Mouse (Mus musculus): Measurements from ENCODE around the gene Ing5.
"Not testable (repeated sequence)": the region's sequence is repeated elsewhere in the genome, so short reads cannot be mapped to it uniquely, and the experiment has no call there.

The Ing5 gene
- long read RNA-seq, experiment 1, full-length matches to known transcripts, result 4 of 9 reads
- long read RNA-seq, experiment 1, partial matches to known transcripts, result 3 of 9 reads
- long read RNA-seq, experiment 1, other reads (novel, unspliced or antisense), result 2 of 9 reads
- long read RNA-seq, experiment 2, full-length matches to known transcripts, result 1 of 13 reads
- long read RNA-seq, experiment 2, partial matches to known transcripts, result 5 of 13 reads
- long read RNA-seq, experiment 2, other reads (novel, unspliced or antisense), result 7 of 13 reads

DNA sequence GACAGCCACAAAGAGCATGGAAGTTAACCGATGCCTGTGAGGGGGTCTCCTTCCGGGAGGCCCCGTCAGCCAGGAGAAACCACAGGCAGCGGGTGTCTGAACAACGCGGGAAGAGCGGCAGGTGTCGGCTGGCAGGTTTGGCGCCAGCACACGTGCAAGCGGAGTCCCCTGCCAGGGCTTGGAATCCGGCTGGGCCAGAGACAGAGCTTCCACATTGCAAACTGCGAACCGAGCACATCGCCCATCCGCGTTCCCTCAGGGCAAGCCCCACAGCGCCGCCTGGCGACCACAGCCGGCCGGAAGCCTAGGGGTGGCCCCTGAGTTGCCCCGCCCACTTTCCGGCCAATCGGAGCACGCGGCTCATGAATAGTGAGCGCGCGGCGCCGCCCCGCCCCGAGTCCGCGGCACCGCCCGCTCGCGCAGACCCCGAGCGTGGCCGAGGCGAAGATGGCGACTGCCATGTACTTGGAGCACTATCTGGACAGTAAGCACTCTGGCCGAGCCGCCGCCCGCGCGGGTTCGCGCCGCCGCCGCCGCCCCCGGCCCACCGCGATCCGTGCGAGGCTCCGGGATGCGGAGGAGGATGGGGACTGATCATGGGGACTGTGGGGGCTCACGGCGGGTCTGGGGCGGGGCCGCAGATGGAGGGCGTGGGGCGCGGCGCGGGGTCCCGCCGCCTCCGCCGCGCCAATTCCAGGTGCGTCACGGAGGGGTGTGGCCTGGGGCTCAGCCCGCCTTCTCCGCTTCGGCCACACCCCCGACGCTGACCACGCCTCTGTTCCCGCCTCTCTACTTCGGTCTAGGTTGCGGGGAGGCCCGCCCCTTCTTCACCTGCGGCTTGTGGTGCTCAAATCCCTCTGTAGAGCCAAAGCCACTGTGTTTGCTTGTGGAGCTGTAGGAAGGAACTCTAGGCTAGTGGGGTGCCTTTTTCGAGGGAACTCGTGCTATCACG is at the start of gene Ing5:
Gene Ing5 (plus strand): TSS at position 410 of the 952 bp plus-strand sequence.
- intact Hi-C loops (cut with DNase I), result loop anchor here (5.0 kb wide), 1 partner anchor 47 kb away; no protein-coding TSS in a partner anchor

DNA sequence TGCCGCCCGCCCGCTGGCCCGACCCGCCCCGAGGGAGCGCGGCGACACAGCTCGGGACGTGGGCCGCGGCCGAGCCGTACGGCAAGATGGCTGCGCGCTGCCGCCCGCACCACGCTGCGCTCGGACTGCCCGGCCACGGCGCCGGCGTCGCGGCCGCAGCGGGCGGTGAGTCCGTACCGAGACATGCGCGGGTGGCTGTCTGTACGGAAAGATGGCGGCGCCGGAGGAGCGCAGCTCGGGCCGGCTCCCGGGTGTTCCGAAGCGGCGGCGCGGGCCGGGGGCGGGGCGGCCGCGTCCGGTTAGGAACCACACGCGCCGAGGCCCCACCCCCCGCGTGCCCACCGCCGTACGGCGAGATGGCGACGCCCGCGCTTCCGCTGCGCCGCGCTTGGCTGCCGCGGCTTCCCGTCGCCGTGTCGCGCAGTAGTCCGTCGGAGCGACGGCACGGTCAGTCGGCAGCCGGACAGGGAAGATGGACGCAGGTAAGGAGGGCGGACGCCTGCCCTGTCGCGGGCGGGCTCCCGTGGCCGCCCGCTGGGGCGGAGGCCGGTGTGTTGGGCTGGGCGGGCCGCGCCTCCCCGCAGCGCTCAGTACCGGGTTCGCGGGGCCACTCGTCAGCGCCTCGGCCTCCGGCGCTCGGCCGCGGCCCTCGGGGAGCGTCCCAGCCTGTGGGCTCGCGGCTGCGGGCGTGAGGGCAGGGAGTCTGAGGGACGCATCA is 49.0 kb upstream of the Ing5 start, which contains the start of gene Thap4:
Gene Thap4 (minus strand): TSS at position 292 of the 718 bp plus-strand sequence.
- intact Hi-C loops (cut with DNase I), result loop anchor here (5.0 kb wide), 1 partner anchor 48 kb away; the partner anchor contains the start of genes Dtymk and Ing5

DNA sequence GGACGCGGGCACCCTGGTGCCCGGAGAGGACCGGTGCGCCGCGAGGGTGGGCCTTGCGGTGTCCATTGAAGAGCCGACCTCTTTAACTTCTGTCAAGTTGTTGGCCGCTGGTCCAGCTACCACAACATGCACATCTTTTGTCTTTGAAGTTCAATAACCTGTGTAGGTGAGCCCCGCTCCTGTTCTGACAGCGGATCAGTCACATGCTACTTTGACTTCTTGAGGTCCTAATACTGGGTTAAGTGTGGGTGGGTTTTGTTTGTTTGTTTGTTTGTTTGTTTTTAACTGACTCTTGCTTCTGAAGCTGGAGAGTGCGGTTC is 48.5 kb upstream of the Ing5 start:
- intact Hi-C loops (cut with DNase I), result loop anchor here (5.0 kb wide), 1 partner anchor 47 kb away; the partner anchor contains the start of genes Dtymk and Ing5

DNA sequence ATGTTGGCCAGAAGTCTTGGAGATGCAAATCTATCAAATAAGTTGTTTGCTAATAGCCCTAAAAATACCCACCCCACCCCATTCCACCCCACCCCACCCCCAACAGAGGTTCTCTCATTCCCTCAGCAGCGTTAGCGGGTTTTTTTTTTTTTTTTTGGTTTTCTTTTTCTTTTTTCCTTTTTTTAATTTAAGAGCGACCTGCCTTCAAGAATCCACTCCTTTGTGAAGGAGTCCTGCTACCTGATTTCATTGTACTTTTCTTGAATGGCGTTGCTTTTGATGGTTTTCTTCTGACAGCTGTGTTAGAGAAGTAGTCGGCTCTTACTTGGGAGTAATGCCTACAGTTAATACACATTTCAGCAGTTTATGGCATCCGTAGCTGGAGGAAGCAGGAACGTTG is 48.1 kb upstream of the Ing5 start:
- intact Hi-C loops (cut with DNase I), result loop anchor here (5.0 kb wide), 1 partner anchor 47 kb away; the partner anchor contains the start of genes Dtymk and Ing5

DNA sequence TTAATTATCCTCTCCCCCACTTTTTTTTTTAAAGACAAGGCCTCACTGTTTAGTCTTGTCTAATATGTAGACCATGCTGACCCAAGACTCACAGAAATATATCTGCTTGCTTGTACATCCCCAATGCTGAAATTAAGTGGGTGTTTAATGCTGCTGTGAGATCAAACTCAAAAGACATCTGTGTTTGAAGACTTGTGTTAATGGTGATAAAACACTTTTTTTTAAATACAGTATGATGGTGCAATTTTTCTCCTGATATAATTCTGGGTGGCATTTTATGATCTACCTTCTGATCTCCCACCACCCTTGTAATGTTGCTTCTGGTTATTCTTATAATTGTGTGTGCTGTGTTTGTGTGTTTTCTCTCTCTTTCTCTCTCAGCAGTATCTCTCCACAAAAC is 47.6 kb upstream of the Ing5 start:
- intact Hi-C loops (cut with DNase I), result loop anchor here (5.0 kb wide), 1 partner anchor 46 kb away; the partner anchor contains the start of genes Dtymk and Ing5

DNA sequence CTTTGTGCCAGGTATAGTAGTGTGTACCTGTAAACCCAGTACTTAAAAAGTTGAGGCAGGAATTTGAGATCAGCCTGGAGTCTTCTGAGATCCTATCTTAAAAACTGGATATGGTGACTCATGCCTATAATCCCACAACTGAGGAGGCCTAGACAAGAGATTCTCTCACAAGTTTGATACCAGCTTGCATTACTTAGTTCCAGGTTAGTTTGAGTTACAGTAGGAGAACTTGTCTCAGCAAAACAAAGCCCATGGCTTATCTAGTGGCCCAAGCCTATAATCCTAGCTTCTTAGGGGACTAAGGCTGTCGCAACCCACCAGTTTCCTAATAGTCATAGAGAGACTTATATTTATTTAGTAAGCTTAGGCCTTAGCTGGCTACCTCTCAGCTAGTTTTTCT is 43.7 kb upstream of the Ing5 start:
- intact Hi-C loops (cut with DNase I), result no loop called here

DNA sequence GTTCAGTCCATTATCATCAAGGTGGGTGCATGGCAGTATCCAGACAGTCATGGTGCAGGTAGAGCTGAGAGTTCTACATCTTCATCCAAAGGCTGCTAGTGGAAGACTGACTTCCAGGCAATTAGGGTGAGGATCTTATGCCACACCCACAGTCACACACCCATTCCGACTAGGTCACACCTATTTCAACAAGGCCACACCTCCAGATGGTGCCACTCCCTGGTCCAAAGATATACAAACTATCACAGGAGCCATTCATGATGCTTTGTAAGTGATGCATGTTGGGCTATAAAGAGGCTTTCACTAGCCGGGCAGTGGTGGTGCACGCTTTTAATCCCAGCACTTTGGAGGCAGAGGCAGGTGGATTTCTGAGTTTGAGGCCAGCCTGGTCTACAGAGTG is 40.2 kb upstream of the Ing5 start:
- intact Hi-C loops (cut with DNase I), result not testable (repeated sequence)

DNA sequence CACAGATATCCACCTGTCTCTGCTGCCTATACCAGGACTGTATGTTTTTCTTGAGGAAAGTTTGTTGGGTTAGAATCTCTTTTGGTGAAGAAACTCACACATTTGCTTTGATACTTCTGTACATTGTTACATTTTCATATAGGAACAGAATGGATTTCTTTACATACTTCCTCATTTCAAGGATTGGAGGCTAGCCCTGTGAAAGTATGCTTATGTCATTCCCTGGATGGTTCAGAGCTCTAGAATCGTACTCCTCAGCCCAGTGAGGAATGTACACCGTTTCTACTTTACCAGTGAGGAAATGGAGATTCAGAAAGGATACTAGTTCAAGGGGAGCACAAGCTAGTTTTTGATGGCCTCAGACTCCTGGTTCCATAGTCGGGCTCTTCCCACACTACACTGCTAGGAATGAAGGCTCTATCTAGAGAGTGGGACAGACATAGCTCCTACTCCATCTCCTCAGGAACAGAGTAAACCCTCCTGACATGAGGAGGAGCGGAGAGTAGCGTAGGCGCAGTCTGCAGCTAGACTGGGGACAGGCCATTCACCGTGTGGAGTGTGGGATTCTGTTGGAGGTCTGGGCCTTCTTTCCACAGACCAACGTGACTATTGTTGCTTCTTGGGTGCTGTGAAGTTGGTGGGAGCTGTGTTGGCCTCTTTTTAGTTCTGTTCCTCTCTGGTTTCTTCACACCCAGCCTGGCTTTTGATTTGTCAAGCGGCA is 38.7 kb upstream of the Ing5 start:
- intact Hi-C loops (cut with DNase I), result no loop called here

DNA sequence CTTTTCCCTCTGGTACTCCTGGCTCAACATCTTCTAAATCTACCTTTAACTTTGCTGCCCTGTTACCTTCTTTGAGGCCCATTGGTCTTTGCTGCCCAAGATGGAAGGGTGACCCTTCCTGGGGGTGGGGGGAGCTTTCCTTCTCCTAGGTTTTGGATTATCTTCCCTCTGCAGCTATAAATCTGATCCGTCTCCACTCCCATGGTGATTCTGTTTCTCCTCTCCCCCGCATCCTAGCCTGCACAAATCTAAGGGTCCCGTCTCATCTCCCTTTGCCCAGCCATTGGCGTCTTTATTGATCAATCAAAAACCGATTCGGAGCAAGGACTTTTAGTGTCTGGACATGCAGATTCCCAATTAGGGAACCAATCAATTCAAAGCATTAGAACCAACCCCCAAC is 36.2 kb upstream of the Ing5 start:
- intact Hi-C loops (cut with DNase I), result no loop called here

DNA sequence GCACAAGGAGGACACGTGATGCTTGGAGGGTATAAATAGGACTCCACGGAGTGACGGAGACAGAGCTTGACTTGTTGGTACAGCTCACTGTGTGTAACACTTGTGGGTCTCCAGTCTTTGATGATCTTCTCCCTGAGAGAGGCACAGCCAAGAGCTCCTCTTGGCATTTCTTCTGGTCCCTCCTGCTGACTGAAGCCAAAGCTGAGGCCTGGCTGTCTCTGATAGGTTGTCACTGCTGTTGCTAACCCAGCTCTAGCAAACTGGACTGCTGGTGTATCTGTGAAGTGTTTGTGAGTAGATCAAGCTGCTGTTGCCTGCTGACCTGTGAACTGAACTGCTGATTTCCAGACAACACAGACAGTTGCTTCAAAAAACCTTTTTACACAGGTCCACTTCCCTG is 33.9 kb upstream of the Ing5 start:
- intact Hi-C loops (cut with DNase I), result no loop called here

DNA sequence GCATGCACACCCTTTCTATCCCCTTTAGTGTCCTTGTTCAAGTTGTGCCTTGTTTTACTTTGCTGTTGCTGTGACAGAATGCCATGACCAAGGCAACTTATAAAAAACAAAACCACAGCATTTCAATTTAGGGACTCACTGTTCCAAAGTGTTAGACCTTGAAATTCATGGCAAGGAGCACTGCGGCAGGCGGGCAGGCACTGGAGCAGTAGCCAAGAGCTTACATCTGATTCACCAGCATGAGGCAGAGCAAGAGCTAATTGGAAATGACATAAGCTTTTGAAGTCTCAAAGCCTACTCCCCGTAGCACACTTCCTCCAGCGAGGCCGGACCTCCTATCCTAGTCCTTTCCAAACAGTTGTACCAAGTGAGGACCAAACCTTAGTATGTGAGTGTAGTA is 27.1 kb upstream of the Ing5 start:
- intact Hi-C loops (cut with DNase I), result no loop called here

DNA sequence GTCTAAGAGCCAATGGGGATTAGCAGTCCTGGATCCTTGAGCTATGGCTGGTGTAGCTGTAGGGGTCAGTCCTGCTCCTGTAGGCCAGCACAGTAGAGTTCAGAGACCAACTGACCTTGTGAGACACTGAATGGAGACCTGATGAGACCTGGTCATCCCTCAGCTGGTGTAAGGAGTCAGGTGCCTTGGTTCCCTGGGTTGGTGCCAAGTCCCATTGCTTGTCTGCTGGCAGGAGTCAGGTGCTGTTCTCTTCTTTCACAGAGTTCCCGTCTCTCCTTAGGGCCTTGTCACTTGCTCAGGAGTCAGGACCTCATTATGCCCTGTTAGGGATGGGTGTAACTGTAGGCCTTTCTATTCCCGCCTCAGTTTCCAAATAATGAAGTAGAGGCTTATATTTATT is 16.9 kb upstream of the Ing5 start:
- intact Hi-C loops (cut with DNase I), result no loop called here

DNA sequence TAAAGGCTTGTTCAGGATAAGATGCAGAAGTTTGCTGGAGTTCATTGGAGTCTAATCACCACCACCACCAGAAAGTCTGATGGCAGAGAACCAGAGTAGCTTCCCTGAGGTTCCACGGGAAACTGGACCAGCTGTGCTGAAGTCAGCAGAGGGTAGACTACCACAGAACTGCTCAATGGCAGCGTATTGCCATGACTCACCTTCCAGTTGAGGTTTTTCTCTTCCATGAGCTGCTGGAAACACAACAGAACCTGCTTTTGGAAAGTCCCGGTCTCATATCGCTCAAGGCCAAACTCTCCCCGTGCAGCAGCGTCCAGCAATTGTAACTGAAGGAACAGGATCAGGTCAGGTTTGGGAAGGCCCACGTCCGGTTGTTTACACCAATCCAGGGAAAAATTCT is 9.2 kb upstream of the Ing5 start:
- intact Hi-C loops (cut with DNase I), result no loop called here

DNA sequence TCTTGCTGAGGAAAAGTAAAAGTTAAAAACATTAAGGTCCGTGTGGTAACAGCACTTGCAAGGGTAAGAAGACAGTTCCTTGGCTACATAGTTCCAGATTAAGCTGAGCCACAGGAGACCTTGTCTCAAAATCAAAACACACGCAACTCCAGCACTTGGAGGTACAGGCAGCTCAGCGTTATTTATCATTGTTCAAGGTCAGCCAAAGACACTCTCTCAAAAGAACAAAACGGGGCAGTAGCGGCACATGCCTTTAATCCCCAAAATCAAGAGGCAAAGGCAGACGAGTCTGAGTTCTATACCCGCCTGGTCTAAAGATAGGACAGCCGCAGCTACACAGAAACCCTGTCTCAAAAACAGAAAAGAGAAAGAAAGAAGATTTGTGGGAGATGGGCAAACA is 7.9 kb upstream of the Ing5 start:
- intact Hi-C loops (cut with DNase I), result no loop called here

DNA sequence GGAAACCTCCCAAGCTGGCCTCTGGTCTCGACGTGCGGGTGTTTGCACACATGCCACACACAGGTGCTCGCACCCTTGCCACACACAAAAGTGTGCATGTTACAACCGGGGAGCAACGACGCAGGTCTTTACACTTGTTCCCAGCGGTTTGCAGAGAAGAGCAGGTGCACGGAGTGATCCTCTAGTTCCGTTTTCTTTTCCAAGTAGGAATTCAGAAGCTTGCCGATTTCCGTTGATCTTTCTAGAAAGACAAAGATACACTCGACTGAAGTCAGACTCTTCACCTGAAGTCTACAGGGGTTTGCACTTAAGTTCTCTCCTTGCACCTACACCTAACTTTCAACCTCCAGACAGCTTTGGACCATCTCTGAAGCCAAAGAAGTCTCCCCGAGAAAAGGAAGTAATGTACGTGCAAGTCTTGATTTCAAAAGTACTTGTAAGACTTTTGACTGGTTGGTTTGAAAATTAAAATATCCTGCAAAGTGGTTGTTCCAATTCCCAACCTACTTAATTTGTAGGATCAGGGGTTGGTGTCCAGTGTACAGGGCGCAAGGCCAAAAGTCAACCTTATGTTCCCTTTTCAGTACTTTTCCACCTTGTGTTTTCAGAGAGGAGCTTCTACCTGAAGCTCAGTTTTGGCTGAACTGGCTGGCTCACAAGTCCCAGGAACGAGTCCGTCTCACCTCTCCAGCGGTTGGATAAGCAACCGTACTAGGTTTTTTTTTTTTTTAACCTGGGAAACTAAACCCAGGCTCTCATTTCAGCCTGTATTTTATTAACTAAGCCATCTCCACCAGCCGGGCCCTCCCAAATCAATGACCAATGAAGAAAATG is 2.9 kb upstream of the Ing5 start:
- intact Hi-C loops (cut with DNase I), result loop anchor here (5.0 kb wide), 1 partner anchor 44 kb away; no protein-coding TSS in a partner anchor

DNA sequence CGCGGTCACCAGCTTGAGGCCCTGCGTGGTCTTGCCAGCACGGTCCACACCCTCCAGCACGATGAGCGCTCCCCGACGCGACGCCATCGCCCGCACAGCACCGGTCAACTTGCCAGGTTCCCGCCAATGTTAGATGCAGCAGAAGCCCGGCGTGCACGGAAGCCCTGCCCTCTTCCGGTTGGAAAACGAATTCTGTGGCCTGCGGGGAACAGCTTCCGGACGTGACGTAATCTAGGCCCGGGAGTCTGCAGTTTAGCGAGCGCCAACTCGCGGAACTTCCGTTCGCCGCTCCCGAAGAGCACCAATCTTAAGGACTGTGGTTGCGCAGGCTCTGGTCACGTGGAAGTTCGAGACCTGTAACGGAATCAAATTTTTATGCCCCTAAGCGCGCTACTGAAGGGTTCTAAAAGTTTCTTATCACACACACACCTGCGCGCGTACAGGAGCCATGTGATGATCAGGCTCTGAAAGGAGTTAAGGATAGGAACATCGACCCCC is 2.0 kb upstream of the Ing5 start, which contains the start of gene Dtymk:
Gene Dtymk (minus strand): TSS at position 194 of the 498 bp plus-strand sequence.
- intact Hi-C loops (cut with DNase I), result loop anchor here (5.0 kb wide), 1 partner anchor 44 kb away; no protein-coding TSS in a partner anchor

DNA sequence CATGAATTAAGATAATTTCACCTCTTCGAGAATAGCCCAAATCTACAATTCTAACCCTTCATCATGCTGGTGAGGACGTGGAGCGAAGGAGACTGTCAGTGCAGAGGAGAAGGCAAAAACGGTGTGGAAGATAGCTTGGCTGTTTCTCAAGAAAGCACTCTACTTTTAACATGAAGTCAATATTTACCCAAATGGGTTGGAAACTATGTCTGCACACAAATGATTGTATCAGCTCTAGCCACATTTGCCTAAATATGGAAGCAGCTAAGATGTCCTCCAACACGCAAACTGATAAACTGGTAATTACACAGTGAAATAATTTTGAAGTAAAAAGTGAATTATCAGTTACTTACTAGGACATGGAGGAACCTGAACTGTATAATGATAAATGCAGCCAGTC is 994 bp upstream of the Ing5 start:
- intact Hi-C loops (cut with DNase I), result loop anchor here (5.0 kb wide), 1 partner anchor 45 kb away; no protein-coding TSS in a partner anchor

DNA sequence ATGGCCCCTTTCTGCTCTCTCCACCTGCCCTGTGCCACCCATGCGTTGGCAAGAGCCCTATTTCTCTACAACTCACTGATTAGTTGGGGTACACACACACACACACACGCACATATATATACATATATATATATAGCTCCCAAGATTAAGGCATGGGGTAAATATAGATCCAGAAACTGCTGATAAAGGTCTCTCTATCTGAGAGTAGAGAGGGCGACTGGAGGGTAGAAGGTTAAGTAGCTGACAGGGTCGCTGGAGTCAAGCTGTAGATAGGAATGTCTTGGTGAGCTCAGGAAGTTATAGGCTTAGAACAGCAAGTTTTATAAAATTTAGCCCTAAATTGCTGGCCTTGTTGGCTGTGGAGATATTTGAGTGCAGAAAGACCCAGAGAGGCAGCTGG is 1.1 kb downstream of the Ing5 start:
- intact Hi-C loops (cut with DNase I), result loop anchor here (5.0 kb wide), 1 partner anchor 48 kb away; no protein-coding TSS in a partner anchor

DNA sequence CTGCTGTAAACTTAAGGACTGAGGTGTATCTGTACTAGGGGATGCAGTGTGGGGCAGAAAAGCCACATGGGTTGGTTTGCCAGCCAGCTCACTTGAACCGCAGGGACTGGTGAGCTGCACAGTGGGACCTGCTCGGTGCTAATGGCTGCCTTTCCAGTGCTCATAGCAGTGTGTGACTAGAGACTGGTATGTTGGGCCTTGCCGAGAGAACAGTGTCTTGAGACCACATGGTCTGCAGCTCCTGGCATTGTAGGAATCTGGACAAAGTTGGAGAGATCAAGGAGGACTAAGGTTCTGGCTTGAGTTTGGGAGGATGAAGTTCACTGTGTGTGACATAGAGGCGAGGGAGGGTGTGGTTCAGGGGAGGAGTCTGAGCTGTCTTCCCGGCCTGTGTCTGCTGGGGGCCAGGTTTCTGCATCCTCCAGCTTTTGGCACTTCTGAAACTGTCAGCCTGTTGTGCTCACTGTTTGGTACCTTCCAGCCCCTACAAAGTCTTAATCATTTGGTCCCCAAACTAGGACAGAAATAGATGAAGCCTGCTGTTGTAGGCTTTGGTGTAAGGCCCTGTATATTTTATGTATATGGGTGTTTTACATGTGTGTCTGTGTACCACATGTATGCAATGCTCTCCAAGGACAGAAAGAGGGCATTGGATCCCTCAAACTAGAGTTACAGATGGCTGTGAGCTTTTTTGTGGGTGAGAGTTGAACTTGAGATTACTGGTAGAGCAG is 1.6 kb downstream of the Ing5 start:
- intact Hi-C loops (cut with DNase I), result no loop called here

Data from adrenal gland (tissue).